Mouse (Mus musculus): ENCODE data around the gene Grb2.

Grb2 gene

GRCm38 (mm10) chr11:115708209-115708876 is at the start of gene Grb2:
Grb2 (minus strand) TSS chr11:115708597.
- CTCF ChIA-PET: interaction anchor here in 3 of 4 experiments (0.5 to 2.9 kb wide), 20 partner anchors 9 to 657 kb away, joined by 3 to 20 read pairs (median 4); partner anchors contain the start of genes Mif4gd (in 2 of the 3), Myo15b (in 1 of the 3), Slc25a19 (in 1 of the 3) and Tsen54 (in 1 of the 3)
- POLR2A ChIA-PET: interaction anchor here (0.6 to 4.2 kb wide), 82 partner anchors 9 to 903 kb away, joined by 3 to 45 read pairs (median 4); partner anchors contain the start of genes Mif4gd (in 3 of the 4), Caskin2 (in 2 of the 4), Jpt1 (in 2 of the 4) and Nup85 (in 2 of the 4)

DNA sequence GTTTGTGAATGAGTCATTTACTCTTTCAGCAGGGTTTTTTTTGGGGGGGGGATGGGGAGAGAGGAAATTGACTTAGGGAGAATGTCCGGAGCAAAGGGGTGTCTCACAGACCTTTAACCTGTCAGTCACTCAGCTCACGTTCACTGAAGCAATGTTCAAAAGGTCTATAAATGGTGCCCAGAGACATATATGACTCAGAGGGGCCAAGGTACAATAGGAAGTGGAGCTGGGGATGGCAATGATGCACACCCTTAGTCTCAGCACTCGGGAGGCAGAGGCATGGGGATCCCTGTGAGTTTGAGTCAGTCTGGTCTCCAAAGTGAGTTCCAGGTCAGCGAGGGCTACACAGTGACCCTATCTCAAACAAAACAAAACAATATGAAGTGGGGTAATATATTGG is 45.1 kb upstream of the Grb2 start:
- CTCF ChIA-PET: interaction anchor here in 2 of 4 experiments (0.5 to 0.7 kb wide), 2 partner anchors 159 to 616 kb away, joined by 5 to 6 read pairs; no protein-coding TSS in a partner anchor
- POLR2A ChIA-PET: interaction anchor here in 3 of 4 experiments (1.2 to 3.2 kb wide), 6 partner anchors 9 to 271 kb away, joined by 5 to 24 read pairs (median 7); partner anchors contain the start of gene Tmem94 (in 2 of the 3)

GRCm38 (mm10) chr11:115752653-115753052 is 44.3 kb upstream of the Grb2 start:
- ChIA-PET CTCF (no interaction called here), POLR2A (interaction anchor here in 2 of 4 experiments (0.6 to 3.2 kb wide), 6 partner anchors 9 to 272 kb away, joined by 3 to 24 read pairs (median 6); partner anchors contain the start of gene Tmem94 (in 2 of the 2))

DNA sequence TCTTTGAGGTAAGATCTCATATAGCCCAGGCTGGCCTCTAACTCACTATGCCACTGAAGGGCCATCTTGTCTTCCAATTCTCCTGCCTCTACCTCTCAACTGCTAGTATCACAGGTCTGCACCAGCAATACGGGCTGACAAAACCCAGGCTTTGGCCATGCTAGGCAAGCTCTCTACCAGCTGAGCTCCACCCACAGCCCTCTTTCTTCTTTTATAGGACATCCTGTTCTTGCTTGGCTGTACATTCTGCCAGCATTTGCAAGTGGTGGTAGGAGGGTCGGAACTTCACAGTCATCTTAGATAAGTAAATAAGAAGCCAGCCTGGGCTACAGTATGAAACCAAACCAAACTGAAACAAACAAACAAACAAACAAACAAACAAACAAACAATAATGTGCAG is 43.3 kb upstream of the Grb2 start:
- POLR2A ChIA-PET: interaction anchor here in 2 of 4 experiments (0.6 to 1.2 kb wide), 3 partner anchors 12 to 75 kb away, joined by 3 read pairs; no protein-coding TSS in a partner anchor
- CTCF ChIA-PET: interaction anchor here in 1 of 4 experiments (0.8 kb wide), 1 partner anchor 30 kb away, joined by 3 read pairs; no protein-coding TSS in a partner anchor

DNA sequence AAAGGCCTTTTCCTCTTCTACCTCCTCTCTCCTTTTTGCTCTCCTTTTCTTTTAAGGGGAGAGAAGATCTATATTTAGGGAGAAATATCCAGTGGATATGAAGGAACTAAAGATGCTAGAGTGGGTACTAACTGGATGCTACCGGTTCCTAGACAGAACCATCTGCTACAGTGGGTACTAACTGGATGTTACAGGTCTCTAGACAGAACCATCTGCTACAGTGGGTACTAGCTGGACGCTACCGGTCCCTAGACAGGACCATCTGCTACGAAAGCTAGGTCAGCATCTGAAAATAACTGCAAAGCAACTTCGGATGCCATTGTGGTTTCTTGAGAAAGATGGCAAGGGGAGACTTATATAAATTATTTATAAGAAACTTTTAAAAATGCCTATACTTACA is 41.4 kb upstream of the Grb2 start:
- CTCF ChIA-PET: no interaction called here
- POLR2A ChIA-PET: interaction anchor here in 1 of 4 experiments (0.9 to 1.2 kb wide), 2 partner anchors 15 to 84 kb away, joined by 3 to 5 read pairs; partner anchors contain the start of gene Tmem94

GRCm38 (mm10) chr11:115747351-115747750 is 39.0 kb upstream of the Grb2 start:
- ChIA-PET CTCF (no interaction called here), POLR2A (interaction anchor here in 1 of 4 experiments (0.6 to 1.3 kb wide), 5 partner anchors 10 to 96 kb away, joined by 3 to 4 read pairs (median 3); no protein-coding TSS in a partner anchor)

- ChIA-PET POLR2A (interaction anchor here in 2 of 4 experiments (0.5 to 1.3 kb wide), 7 partner anchors 9 to 215 kb away, joined by 3 to 5 read pairs (median 4); partner anchors contain the start of gene Caskin2 (in 1 of the 2)), CTCF (interaction anchor here in 1 of 4 experiments (1.6 kb wide), 1 partner anchor 113 kb away, joined by 3 read pairs; no protein-coding TSS in a partner anchor)
Observed at GRCm38 (mm10) chr11:115746762-115747161, 38.4 kb upstream of the Grb2 start.

DNA sequence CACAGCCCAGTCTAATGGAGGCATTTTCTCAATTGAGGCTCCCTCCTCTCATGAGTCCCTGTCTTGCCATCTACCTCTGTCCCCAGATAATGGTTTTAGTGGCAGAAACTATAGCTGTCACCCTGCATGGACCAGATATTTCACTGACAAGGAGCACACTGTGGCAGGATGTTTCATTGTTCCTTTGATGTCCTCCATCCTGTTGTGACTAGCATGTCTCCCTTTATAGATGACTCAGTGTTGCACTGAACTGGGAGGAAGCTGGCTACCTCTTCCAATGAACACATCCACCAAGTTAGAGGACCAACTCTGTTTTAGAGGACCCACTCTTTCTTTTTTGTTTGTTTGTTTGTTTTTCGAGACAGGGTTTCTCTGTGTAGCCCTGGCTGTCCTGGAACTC is 37.7 kb upstream of the Grb2 start:
- ChIA-PET CTCF (interaction anchor here in 1 of 4 experiments (1.6 kb wide), 1 partner anchor 114 kb away, joined by 3 read pairs; no protein-coding TSS in a partner anchor), POLR2A (interaction anchor here in 2 of 4 experiments (0.5 to 1.3 kb wide), 6 partner anchors 9 to 215 kb away, joined by 3 to 5 read pairs (median 4); partner anchors contain the start of gene Caskin2 (in 1 of the 2))

DNA sequence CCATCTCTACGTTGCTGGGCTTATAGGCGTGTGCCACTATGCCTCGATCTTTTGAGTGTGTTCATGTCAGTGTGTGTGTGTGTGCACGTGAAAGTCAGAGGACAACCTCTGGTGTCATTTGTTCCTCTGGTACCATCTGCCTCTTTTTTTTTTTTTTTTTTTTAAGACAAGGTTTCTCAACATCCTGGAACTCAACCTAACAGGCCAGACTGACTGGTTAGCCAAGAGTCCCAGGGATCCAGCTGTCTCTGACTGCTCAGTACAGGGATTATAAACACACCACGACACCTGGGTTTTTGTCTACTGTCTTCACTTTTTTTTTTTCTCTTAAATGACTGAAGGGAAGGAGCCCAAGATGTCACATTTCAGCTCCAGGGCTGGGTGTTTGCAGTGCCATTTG is 36.0 kb upstream of the Grb2 start:
- POLR2A ChIA-PET: interaction anchor here in 2 of 4 experiments (0.6 to 2.1 kb wide), 9 partner anchors 10 to 280 kb away, joined by 3 to 7 read pairs (median 4); partner anchors contain the start of gene Caskin2 (in 1 of the 2)
- CTCF ChIA-PET: interaction anchor here in 3 of 4 experiments (0.6 to 1.0 kb wide), 4 partner anchors 155 to 379 kb away, joined by 3 to 7 read pairs (median 4); partner anchors contain the start of gene Smim5 (in 1 of the 3)

DNA sequence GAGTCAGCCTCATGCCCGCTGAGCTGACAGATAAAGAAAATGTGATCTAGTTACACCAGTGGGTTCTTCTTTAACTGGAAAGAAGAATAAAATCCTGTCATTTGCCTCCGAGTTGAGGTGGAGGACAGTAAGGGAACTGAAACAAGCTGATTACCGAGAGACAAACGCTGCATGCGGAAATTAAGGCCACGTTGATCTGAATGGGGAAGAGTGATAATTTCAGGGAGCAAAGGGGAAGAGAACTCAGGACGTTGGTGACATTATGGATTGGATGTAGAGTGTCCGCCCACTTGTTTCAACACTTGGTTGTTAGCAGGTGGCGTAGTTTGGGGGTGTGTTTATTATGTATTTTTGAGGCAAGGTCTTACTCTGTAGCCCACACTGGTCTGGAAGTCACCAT is 34.5 kb upstream of the Grb2 start:
- CTCF ChIA-PET: interaction anchor here (0.7 to 2.3 kb wide), 7 partner anchors 20 to 178 kb away, joined by 3 to 4 read pairs (median 3); partner anchors contain the start of genes Caskin2 (in 1 of the 4) and Nup85 (in 1 of the 4)
- POLR2A ChIA-PET: interaction anchor here in 1 of 4 experiments (0.5 kb wide), 1 partner anchor 278 kb away, joined by 3 read pairs; no protein-coding TSS in a partner anchor

- ChIA-PET POLR2A (interaction anchor here in 1 of 4 experiments (0.5 to 0.8 kb wide), 3 partner anchors 29 to 285 kb away, joined by 3 to 5 read pairs (median 3); no protein-coding TSS in a partner anchor), CTCF (no interaction called here)
Observed at GRCm38 (mm10) chr11:115741070-115741469, 32.7 kb upstream of the Grb2 start.

DNA sequence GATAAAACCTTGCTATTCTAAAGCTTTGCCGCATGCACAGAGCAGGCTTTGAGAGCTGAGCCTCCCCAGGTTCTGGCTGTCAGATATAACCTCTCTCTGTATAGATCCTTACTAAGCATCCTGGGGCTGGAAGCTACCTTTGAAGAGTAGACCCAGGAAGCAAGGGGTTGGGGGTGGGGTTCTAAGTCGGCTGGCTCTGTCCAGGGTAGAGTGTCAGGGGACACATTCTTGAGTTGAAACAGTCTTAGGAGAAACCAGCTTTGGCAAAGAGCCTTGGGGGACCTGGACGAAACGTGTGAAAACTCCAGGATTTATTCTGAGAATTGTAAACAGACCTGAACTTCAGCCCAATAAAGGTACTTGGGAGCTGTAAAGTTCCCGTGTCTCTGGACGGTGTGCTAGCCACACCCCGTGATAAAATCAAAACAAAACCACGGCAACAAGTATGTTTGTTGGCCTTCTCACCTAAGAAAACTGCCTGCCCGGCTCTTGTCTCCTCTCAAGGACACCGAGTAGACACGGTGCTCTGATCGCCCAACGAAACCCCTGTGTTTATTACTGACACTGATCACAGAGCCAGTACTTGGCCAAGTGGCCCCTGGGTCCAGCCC is 30.0 kb upstream of the Grb2 start:
- ChIA-PET POLR2A (interaction anchor here in 3 of 4 experiments (0.6 to 1.7 kb wide), 5 partner anchors 8 to 1915 kb away, joined by 3 to 5 read pairs (median 3); partner anchors contain the start of gene Tmem94 (in 1 of the 3)), CTCF (interaction anchor here in 3 of 4 experiments (0.6 to 1.7 kb wide), 7 partner anchors 16 to 778 kb away, joined by 3 to 6 read pairs (median 4); partner anchors contain the start of gene Caskin2 (in 1 of the 3))

DNA sequence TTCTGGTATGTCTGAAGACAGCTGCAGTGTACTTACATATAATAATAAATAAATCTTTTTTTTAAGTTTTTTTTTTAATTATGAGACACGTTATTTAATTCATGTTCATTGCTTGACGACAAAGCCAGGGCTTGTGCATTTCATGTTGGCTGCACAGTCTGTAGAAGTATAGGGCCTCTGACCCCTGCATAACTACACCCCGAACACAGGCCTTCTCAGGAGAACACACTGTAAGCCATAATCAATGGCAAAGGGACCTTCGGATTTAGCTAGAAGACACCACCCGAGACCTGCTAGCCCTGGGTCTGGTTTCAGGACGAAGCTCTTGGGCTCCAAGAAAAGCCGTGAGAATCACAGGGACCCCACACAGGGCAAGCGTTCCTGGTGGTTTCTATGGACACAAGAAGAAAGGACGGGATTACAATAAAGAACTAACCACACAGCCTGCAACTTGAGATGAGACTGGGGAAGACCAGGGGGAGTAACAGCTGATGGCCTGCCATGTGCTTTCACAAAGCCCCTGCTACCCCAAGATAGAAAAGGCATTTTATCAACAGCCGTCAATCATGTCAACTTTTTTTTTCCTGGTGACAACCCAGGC is 29.3 kb upstream of the Grb2 start:
- CTCF ChIA-PET: interaction anchor here in 3 of 4 experiments (0.7 to 1.7 kb wide), 6 partner anchors 15 to 143 kb away, joined by 3 to 6 read pairs (median 4); partner anchors contain the start of gene Caskin2 (in 1 of the 3)
- POLR2A ChIA-PET: interaction anchor here in 2 of 4 experiments (0.9 to 1.7 kb wide), 4 partner anchors 9 to 38 kb away, joined by 3 to 4 read pairs (median 3); partner anchors contain the start of gene Tmem94 (in 1 of the 2)

- CTCF ChIA-PET: interaction anchor here in 2 of 4 experiments (0.7 to 1.7 kb wide), 5 partner anchors 12 to 126 kb away, joined by 3 to 8 read pairs (median 4); partner anchors contain the start of genes Caskin2 (in 1 of the 2) and Tsen54 (in 1 of the 2)
Observed at GRCm38 (mm10) chr11:115734041-115734686, 25.8 kb upstream of the Grb2 start.

DNA sequence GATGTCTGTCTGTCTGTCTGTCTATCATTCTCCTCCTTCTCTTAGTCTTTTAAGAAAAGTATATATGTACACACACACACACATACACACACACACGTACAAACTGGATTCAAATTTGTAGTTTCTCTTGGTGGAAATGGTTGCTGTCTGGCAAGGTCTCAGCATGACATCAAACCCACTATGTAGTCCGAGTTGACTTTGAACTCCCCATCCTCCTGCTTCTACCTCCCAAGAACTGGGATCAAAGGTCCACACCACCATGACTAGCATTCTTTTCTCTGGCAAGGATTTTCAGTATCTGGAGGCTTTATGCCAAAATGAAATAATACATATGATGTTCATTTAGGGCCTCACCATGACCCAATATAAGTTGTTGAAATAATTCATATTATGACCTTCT is 14.8 kb upstream of the Grb2 start:
- POLR2A ChIA-PET: interaction anchor here in 3 of 4 experiments (0.6 to 1.8 kb wide), 13 partner anchors 10 to 209 kb away, joined by 3 to 6 read pairs (median 4); partner anchors contain the start of genes Caskin2 (in 1 of the 3), Jpt1 (in 1 of the 3) and Tsen54 (in 1 of the 3)
- CTCF ChIA-PET: interaction anchor here (0.5 to 3.1 kb wide), 95 partner anchors 9 to 892 kb away, joined by 3 to 52 read pairs (median 4); partner anchors contain the start of genes Caskin2 (in 4 of the 4), Mif4gd (in 3 of the 4), Tsen54 (in 3 of the 4) and Nup85 (in 2 of the 4)

More at GRCm38 (mm10) chr11:115734041-115734686, 25.8 kb upstream of the Grb2 start:
- POLR2A ChIA-PET: interaction anchor here in 3 of 4 experiments (0.7 to 1.7 kb wide), 10 partner anchors 9 to 202 kb away, joined by 3 to 6 read pairs (median 3); partner anchors contain the start of genes Caskin2 (in 1 of the 3), Mif4gd (in 1 of the 3), Tmem94 (in 1 of the 3) and Tsen54 (in 1 of the 3)

GRCm38 (mm10) chr11:115722638-115723037 is 14.2 kb upstream of the Grb2 start:
- CTCF ChIA-PET: interaction anchor here (0.5 to 3.1 kb wide), 108 partner anchors 9 to 1973 kb away, joined by 3 to 52 read pairs (median 4); partner anchors contain the start of genes Caskin2 (in 4 of the 4), Mif4gd (in 3 of the 4), Tsen54 (in 3 of the 4) and Nup85 (in 2 of the 4)
- POLR2A ChIA-PET: interaction anchor here in 3 of 4 experiments (0.6 to 1.8 kb wide), 18 partner anchors 11 to 298 kb away, joined by 3 to 6 read pairs (median 4); partner anchors contain the start of genes Caskin2 (in 1 of the 3), Jpt1 (in 1 of the 3), Mif4gd (in 1 of the 3) and Tsen54 (in 1 of the 3)
